Mouse (Mus musculus): Measurements from ENCODE around the gene Pars2. TPM values are rescaled to one million over a fixed set of nuclear protein-coding genes. Genes with fewer than 3 reads are reported as not detected.

The Pars2 gene
- 12.6 and 14.2 TPM in 2 replicates for polyA plus RNA-seq (2015; fragmentation: Nextera tagmentation; extraction: Ambion mirVana)

DNA sequence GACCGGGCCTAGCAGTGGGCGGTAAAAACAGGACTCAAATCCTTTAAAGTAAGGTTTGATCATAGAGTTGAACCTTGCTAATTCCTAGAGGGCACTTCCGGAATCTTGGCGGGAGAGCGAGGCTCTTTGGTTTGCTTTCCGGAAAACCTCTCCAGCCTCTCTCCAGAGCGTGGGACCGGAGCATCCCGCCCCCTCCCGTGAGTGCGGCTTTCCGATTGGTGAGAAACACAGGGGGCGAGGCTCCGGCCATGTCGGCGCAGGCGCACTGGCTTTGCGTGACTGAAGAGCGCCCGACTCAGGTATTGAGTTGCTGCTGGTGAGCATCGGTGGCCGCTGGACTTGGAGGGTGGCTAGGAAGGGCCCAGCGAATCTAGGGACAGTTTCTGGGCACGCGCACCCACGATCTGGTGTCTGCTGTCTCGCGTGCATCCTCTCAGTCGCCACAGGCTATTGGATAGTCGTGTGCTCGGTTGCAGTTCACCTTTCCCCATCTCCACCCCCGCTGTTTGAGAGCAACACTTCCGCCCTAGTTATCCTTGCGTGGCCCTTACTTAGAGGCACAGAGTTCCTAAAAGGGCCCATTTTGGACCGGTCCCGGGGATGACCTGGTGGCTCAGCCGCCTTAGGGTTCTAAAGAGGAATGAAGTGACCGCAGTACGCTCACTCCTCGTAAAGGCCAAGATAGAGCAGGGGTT lies at the start of gene Pars2:
TSS of gene Pars2 (plus strand) at position 237 of the 695 bp plus-strand sequence.
- H3K4me1 ChIP-seq, result peaks cover 8% of the 10 kb centered on the region
- peak within 1 kb of the TSS; percentile 77 for H3K9ac ChIP-seq (replicated peaks)
- 0 out of 2 replicates have a peak, but pooled peaks cover 7% of the 10 kb centered on the region for H3K27me3 ChIP-seq
- H3K27ac ChIP-seq (replicated peaks), result peak within 1 kb of the TSS; percentile 66
- peak within 1 kb of the TSS; percentile 95 for H3K4me2 ChIP-seq (replicated peaks)
- H3K4me3 ChIP-seq, result peak within 1 kb of the TSS; percentile 67
- 3% methylated on average over 40 of the region's 40 CpGs for WGBS
- peaks cover 6% of the 10 kb centered on the region; the same call in 1 of the 2 replicates for H3K36me3 ChIP-seq
- H3K9me3 ChIP-seq, result no peaks in the 10 kb centered on the region
- peak; percentile 98 for ATAC-seq (replicated peaks)

DNA sequence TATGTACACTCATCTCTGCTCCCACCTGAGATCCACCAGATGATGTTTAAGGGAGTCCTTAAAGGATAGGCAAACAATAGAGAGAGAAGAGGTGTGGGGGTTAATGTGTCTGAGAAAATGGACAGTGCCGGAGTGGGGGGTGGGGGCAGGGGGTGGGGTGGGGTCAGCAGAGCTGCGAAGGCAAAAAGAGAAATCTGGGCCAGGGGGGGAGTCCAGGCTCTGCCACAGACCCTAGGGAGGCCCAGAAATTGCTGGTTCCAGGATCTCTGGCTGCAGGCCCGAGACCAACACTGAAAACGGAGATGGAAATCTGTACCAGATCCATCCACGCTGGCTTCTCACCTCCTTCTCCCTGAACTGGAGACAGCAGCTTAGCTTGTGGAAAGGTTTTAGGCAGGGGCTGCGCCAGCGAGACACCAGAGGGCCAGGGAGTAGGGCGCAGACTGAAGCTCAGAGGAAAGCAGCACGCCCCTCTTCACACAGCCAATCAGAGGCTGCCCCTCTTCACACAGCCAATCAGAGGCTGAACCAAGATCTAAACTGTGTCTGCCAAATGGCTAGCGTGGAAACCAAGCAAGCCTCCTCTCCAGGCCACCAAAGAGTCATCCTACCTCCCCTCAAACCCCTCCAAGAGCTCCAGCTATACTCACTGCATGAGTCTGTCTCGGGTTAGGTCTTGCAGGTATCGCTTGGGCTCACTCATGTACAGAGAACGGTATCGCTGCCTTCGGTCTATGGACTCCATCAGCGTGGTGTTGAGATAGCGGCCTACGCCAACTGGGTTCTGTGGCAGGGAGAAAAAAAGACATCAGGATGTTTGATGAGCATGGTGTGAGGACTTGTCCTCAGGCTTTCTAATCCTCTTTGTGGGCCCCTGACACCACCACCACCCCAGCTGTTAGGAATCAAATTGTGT lies 44.0 kb upstream of the Pars2 start:
- no peaks in the 10 kb centered on the region for H3K27me3 ChIP-seq
- peak overlapping the region; percentile 24 for H3K4me3 ChIP-seq
- no peaks in the 10 kb centered on the region for H3K36me3 ChIP-seq
- no peaks in the 10 kb centered on the region for H3K9me3 ChIP-seq
- 0 out of 2 replicates have a peak overlapping the region, but pooled peaks have one; percentile 4 for H3K9ac ChIP-seq (replicated peaks)
- peak; percentile 91 for ATAC-seq (replicated peaks)
- 39% methylated on average over 18 of the region's 18 CpGs for WGBS
- H3K4me2 ChIP-seq (replicated peaks), result peak overlapping the region; percentile 37
- no peak overlapping the region for H3K27ac ChIP-seq (replicated peaks)
- H3K4me1 ChIP-seq, result peaks cover 5% of the 10 kb centered on the region; the same call in 1 of the 2 replicates

DNA sequence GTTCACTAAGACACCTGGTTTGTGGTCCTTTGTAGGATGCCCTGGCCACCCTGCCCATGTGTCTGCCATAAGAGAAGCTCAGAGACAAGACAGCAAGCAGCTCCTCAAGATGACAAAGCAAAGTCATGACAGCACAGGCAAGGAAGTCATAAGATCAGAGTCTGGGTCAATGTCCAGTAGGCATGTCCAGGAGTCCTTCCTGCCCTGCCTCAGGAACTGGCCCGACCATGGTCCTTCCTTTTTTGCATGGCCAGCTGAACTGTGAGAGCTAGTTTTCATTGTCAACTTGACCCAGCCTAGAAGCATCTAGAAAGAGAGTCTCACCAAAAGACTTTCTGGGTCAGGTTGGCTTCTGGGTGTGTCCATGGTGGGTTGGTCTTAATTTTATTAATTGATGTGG lies 43.0 kb upstream of the Pars2 start:
- Histone ChIP-seq H3K9me3 (no peaks in the 10 kb centered on the region), H3K27ac (replicated peaks) (no peak overlapping the region), H3K4me1 (peaks cover 5% of the 10 kb centered on the region; the same call in 1 of the 2 replicates), H3K4me2 (replicated peaks) (no peak overlapping the region), H3K9ac (replicated peaks) (no peak overlapping the region), H3K4me3 (no peak overlapping the region), H3K27me3 (no peaks in the 10 kb centered on the region), H3K36me3 (no peaks in the 10 kb centered on the region)
- WGBS, result 100% methylated on average over 1 of the region's 1 CpGs
- no peak for ATAC-seq (replicated peaks)

DNA sequence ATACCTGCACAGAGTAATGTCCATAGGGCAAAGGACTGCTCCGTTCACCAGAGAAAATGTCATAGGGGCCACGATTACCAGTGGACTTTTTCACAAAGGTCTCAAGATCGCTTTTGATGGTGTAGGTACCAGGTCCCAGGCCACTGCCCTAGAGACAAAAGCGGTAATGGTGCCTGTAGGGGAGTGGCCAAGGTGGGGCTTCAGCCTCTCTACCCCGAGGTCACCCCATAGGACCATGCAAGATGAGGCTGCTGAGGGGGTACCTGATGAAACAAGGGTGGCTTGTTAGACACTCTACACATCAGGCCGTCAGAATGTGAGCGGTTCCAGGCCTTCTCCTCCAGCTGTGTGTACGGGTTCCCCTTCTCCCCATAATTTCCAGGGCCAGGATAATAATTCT lies 37.8 kb upstream of the Pars2 start:
- Histone ChIP-seq H3K36me3 (no peaks in the 10 kb centered on the region), H3K9ac (replicated peaks) (no peak overlapping the region), H3K4me3 (no peak overlapping the region), H3K27ac (replicated peaks) (no peak overlapping the region), H3K9me3 (no peaks in the 10 kb centered on the region), H3K27me3 (no peaks in the 10 kb centered on the region), H3K4me1 (peaks cover 5% of the 10 kb centered on the region), H3K4me2 (replicated peaks) (no peak overlapping the region)
- ATAC-seq (replicated peaks), result no peak
- WGBS, result 77% methylated on average over 8 of the region's 8 CpGs

DNA sequence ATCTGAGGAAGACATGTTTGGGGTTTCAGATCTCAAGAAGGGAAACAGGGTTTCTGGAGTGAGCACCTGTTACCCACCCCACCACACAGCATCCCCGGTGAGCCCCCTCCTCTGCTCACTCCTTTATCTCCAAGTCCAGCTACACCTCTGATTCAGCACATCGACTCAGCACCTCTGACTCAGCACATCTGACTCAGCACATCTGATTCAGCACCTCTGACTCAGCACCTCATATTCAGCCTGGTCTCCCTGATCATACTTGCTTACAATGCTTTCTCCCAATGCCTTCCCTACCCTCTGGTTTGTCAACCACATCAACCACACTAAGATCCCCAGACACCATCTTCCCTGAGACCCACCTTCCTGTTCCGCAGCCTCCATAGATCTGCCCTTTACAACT lies 37.3 kb upstream of the Pars2 start:
- Histone ChIP-seq H3K36me3 (no peaks in the 10 kb centered on the region), H3K4me2 (replicated peaks) (no peak overlapping the region), H3K9me3 (no peaks in the 10 kb centered on the region), H3K4me3 (no peak overlapping the region), H3K27me3 (no peaks in the 10 kb centered on the region), H3K9ac (replicated peaks) (no peak overlapping the region), H3K4me1 (peaks cover 5% of the 10 kb centered on the region), H3K27ac (replicated peaks) (no peak overlapping the region)
- WGBS, result 83% methylated on average over 3 of the region's 3 CpGs
- no peak for ATAC-seq (replicated peaks)

DNA sequence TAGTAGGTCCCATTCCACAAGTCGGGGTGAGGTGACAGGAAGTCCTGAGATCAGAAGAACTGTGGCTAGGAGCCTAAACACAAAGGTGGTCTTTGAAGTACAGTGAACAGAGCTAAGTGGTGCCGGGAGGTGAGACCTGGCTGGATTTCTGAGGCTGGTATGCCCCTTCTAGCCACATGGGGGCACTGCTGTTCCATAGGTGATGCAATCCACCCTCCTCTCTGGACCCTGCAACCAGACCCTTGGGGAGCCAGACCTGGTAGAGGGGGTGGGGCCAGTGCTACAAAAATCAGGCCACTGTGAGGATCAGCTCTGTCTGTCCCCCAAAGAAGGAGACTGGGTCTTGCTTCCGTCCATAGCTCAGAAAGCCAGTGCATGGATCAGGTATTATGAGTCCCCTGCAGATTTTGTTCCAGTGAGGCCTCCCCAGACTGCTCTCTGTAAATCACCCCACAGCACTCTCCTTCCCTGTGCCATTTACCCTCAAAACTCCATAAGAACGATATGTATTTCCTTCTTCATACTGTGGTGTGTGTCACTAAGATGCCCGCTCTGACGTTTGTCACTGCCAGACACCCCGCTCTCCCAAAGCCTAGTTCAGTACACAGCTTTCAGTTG lies 36.6 kb upstream of the Pars2 start:
- 40% methylated on average over 7 of the region's 7 CpGs for WGBS
- no peaks in the 10 kb centered on the region for H3K36me3 ChIP-seq
- peaks cover 5% of the 10 kb centered on the region for H3K4me1 ChIP-seq
- no peak overlapping the region for H3K4me3 ChIP-seq
- no peak overlapping the region for H3K9ac ChIP-seq (replicated peaks)
- no peak overlapping the region for H3K4me2 ChIP-seq (replicated peaks)
- ATAC-seq (replicated peaks), result peak; percentile 85
- H3K9me3 ChIP-seq, result no peaks in the 10 kb centered on the region
- no peaks in the 10 kb centered on the region for H3K27me3 ChIP-seq
- no peak overlapping the region for H3K27ac ChIP-seq (replicated peaks)

DNA sequence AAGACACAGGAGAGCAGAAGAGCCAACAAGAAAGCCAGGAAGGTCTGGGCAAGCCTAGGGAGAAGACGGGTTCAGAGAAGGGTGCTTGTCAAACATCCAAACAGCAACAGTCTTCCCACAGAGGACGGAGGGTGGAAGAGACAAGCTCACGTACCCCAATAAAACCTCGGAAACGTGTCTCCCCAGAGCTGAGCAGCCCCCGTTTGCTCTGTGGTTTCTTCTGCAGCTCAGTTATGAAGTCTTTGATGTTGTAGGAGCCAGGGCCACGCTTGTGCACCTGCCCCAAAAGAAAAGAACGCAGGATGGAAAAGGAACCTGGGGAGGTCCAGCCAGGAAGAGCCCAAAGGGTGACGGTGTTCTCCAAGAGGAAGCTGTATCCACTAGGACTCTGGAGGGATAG lies 36.0 kb upstream of the Pars2 start:
- WGBS, result 81% methylated on average over 9 of the region's 9 CpGs
- Histone ChIP-seq H3K4me3 (no peak overlapping the region), H3K27me3 (no peaks in the 10 kb centered on the region), H3K4me2 (replicated peaks) (no peak overlapping the region), H3K9me3 (no peaks in the 10 kb centered on the region), H3K9ac (replicated peaks) (no peak overlapping the region), H3K27ac (replicated peaks) (no peak overlapping the region), H3K4me1 (peaks cover 5% of the 10 kb centered on the region), H3K36me3 (no peaks in the 10 kb centered on the region)
- ATAC-seq (replicated peaks), result no peak

DNA sequence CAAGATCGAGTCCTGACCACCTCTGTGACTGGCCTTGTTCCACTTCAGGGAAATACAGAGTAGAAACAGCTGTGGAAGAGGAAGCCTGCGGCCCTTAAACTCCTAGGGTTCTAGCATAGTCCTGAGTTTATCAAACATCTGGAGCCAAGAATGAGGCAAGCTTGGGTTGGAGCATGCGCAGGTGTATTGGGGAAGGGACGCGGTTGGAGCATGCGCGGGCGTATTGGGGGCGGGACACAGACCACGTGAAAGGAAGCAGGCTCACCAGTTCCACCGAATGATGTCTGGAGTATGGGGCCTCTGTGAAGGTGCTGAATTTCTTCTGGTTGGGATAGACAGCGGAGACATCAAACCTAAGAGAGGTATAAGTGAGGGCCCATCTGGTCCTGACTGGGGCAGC lies 35.2 kb upstream of the Pars2 start:
- no peak overlapping the region for H3K9ac ChIP-seq (replicated peaks)
- no peaks in the 10 kb centered on the region for H3K27me3 ChIP-seq
- peaks cover 5% of the 10 kb centered on the region for H3K4me1 ChIP-seq
- no peak overlapping the region for H3K4me3 ChIP-seq
- H3K9me3 ChIP-seq, result no peaks in the 10 kb centered on the region
- ATAC-seq (replicated peaks), result no peak
- no peak overlapping the region for H3K27ac ChIP-seq (replicated peaks)
- no peak overlapping the region for H3K4me2 ChIP-seq (replicated peaks)
- WGBS, result 83% methylated on average over 12 of the region's 12 CpGs
- no peaks in the 10 kb centered on the region for H3K36me3 ChIP-seq

DNA sequence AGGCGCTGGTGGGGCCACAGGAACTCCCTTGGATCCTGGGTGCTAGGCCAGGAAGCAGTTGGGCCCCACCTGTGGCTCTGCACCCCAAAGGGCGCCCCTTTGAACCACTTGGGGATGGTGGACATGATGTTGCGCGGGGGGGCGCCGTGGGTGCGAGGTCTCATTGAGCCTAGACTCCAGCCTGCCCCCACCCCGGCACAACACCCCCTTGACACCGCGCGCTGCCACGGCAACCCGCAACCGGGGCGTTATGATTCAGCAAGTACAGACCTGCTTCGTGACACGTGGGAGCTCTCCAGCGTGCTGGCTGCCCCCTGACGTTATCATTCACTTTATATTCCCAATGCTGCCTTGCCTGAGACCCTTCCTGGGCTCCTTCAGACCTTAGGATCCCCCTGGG lies 33.8 kb upstream of the Pars2 start, which contains the start of gene Lexm:
TSS of gene Lexm (minus strand) at position 186 of the 400 bp plus-strand sequence.
- no peak for ATAC-seq (replicated peaks)
- peak within 1 kb of the TSS; percentile 16; the same call in 1 of the 2 replicates for H3K4me3 ChIP-seq
- H3K4me2 ChIP-seq (replicated peaks), result peak within 1 kb of the TSS; percentile 42
- H3K4me1 ChIP-seq, result peaks cover 5% of the 10 kb centered on the region
- 0 out of 2 replicates have a peak within 1 kb of the TSS, but pooled peaks have one; percentile 4 for H3K9ac ChIP-seq (replicated peaks)
- no peaks in the 10 kb centered on the region for H3K9me3 ChIP-seq
- no peaks in the 10 kb centered on the region for H3K36me3 ChIP-seq
- 2% methylated on average over 19 of the region's 19 CpGs for WGBS
- no peak within 1 kb of the TSS for H3K27ac ChIP-seq (replicated peaks)
- H3K27me3 ChIP-seq, result peaks cover 7% of the 10 kb centered on the region

DNA sequence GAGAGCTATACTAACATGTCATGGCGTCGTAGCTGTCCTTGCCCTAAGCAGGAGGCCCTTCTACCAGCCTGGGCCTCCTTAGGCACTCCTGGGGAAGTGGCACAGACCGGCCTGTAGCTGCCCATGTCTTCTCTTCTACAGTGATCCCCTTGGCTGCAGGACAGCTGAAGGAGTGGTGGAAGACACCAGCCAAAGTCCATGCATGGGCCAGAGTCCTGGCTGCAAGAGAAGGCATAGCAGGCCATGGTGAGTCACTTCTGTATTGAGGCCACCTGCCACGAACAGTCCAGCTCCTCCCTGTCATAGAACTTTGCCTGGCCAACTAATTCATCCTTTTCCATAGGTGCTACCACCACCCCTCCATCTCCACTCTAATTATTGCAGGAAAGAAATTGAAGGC lies 32.0 kb upstream of the Pars2 start:
- Histone ChIP-seq H3K27ac (replicated peaks) (no peak overlapping the region), H3K9ac (replicated peaks) (no peak overlapping the region), H3K36me3 (no peaks in the 10 kb centered on the region), H3K4me1 (peaks cover 11% of the 10 kb centered on the region), H3K27me3 (peaks cover 26% of the 10 kb centered on the region), H3K9me3 (no peaks in the 10 kb centered on the region), H3K4me3 (no peak overlapping the region), H3K4me2 (replicated peaks) (no peak overlapping the region)
- ATAC-seq (replicated peaks), result no peak
- 87% methylated on average over 4 of the region's 4 CpGs for WGBS

DNA sequence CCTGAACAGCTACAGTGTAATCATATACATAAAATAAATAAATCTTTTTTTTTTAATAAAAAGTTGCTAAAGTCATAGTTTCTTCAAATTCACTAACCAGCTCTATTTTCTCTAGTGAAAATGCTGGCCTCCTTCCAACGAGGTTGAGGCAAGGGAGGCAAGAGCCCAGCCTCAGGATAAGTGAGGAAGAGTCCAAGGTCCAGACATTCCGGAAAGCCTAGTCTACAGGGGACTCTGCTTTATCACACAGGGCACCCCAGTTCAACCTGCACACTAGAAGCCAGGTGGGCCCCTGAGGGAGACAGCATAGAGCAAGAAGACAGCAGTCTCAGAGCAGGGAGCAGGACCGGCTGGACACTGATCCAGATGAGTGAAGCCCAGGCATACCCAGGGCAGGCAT lies 29.4 kb upstream of the Pars2 start:
- no peak for ATAC-seq (replicated peaks)
- Histone ChIP-seq H3K9me3 (no peaks in the 10 kb centered on the region), H3K4me3 (no peak overlapping the region), H3K4me2 (replicated peaks) (no peak overlapping the region), H3K36me3 (no peaks in the 10 kb centered on the region), H3K9ac (replicated peaks) (no peak overlapping the region), H3K4me1 (peaks cover 11% of the 10 kb centered on the region), H3K27me3 (peaks cover 31% of the 10 kb centered on the region), H3K27ac (replicated peaks) (no peak overlapping the region)
- 71% methylated on average over 3 of the region's 3 CpGs for WGBS
